Mouse (Mus musculus) liver, embryonic 14.5 days (tissue): ENCODE measurements at regions not wholly inside any gene's neighbourhood (a gene's known extent, or its start where the extent isn't known, plus 50 kb on each side); places are given as distances from the start of the nearest gene placed in this dataset.

Source experiments
- CTCF ChIP-seq: IDR thresholded peaks from 2 replicates; pipeline ENCODE4 v1.5.1; 2016; ENCODE audit warnings: antibody characterized with exemption, low read depth, control low read depth
- EP300 ChIP-seq: IDR thresholded peaks from 2 replicates; pipeline ENCODE4 v1.6.1; 2016; ENCODE audit warnings: antibody characterized with exemption, low read depth

DNA sequence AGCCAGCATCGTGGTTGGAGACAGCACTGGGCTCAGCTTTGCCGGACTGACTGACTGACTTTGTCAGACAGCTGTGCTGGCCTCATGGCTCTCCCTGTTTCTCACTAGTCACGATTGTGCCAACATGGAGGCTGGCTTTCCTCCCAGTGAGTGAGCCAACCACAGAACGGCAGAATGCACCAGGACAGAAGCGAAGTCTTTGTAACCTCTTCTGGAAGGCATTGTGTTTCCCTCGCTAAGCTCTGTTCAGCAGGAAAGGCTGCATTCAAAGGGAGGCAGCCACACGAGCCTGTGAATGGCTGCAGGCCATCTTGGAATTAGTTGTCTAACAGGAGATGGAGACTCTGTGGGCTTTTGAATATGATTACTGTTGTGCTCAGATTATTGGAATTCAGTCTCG is 178.3 kb downstream of the Gpat3 start:
- TF ChIP-seq CTCF: no peak
- TF ChIP-seq EP300: no peak
